Mouse (Mus musculus): ENCODE measurements around the gene Abhd15. TPM values are rescaled to one million over a fixed set of nuclear protein-coding genes. Genes with fewer than 3 reads are reported as not detected.

The Abhd15 gene
- polyA plus RNA-seq, 1 experiment from 2014 or later = 2.2 TPM

DNA sequence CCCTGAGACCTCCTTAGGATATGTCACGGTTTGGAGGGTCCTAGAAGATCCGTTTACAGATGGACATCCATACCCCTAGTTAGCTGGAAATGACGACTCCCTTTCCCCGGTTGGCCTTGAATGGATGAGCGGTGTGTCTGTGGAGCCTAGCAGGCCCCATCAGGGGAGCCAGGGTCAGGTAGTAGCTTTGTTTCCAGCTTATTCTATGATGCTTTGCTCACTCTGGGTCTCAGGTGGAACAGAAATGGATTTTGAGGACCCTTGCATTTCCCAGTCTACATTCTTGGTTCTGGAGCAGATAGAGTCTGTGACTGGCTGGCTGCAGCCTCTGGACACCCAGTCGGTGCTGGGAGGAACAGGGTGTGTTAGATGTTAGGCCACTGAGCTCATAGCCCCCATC is 20.1 kb upstream of the Abhd15 start:
- Histone ChIP-seq H3K9me3 (ENCODE audit: control insufficient read depth) (no peaks in the 10 kb centered on the region), H3K36me3 (ENCODE audit: control insufficient read depth, insufficient read depth) (peaks cover 15% of the 10 kb centered on the region), H3K4me1 (replicated peaks; ENCODE audit: control insufficient read depth, insufficient read depth, low read length) (peaks cover 18% of the 10 kb centered on the region; the same call in 1 of the 2 replicates), H3K9ac (ENCODE audit: low read depth, low read length) (peak overlapping the region; percentile 97; the same call in 1 of the 2 replicates), H3K4me3 (ENCODE audit: low read depth, low read length) (peak overlapping the region; percentile 84), H3K4me2 (replicated peaks; ENCODE audit: low read depth) (peak overlapping the region; percentile 91), H3K27me3 (replicated peaks; ENCODE audit: control insufficient read depth, insufficient read depth, low read length) (no peaks in the 10 kb centered on the region), H3K27ac (ENCODE audit: low read depth, low read length) (peak overlapping the region; percentile 84)
- 56% methylated on average over 6 of the region's 6 CpGs for WGBS
- no peak for ATAC-seq
- no peak for TF ChIP-seq CTCF (IDR thresholded peaks at IDR 0.05; ENCODE audit: low read depth)

DNA sequence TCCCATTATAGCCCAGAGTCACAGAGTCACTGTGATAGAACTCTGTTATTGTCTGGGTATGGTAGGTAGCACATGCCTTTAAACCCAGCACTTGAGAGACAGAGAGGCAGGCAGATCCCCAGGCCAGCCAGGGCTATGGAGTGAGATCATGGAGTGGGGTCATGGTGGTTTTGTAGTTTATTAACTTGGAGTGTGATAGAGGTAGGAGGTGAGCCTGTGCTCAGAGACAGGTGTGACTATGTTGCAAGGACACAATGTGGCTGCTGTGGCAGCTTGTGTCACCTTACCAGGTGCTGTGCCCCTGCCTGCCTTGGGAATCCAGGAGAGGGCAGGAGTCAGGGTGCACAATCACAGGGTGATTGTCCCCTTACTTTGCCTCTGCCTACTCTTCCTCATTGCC is 19.4 kb upstream of the Abhd15 start:
- no peaks in the 10 kb centered on the region for H3K9me3 ChIP-seq (ENCODE audit: control insufficient read depth)
- H3K4me3 ChIP-seq (ENCODE audit: low read depth, low read length) = no peak overlapping the region
- H3K4me2 ChIP-seq (replicated peaks; ENCODE audit: low read depth) = peak overlapping the region; percentile 27
- H3K27me3 ChIP-seq (replicated peaks; ENCODE audit: control insufficient read depth, insufficient read depth, low read length) = no peaks in the 10 kb centered on the region
- H3K27ac ChIP-seq (ENCODE audit: low read depth, low read length) = peak overlapping the region; percentile 84
- ATAC-seq = peak; percentile 42
- peaks cover 18% of the 10 kb centered on the region; the same call in 1 of the 2 replicates for H3K4me1 ChIP-seq (replicated peaks; ENCODE audit: control insufficient read depth, insufficient read depth, low read length)
- TF ChIP-seq CTCF (IDR thresholded peaks at IDR 0.05; ENCODE audit: low read depth) = peak; percentile 50
- peaks cover 23% of the 10 kb centered on the region for H3K36me3 ChIP-seq (ENCODE audit: control insufficient read depth, insufficient read depth)
- no peak overlapping the region for H3K9ac ChIP-seq (ENCODE audit: low read depth, low read length)

DNA sequence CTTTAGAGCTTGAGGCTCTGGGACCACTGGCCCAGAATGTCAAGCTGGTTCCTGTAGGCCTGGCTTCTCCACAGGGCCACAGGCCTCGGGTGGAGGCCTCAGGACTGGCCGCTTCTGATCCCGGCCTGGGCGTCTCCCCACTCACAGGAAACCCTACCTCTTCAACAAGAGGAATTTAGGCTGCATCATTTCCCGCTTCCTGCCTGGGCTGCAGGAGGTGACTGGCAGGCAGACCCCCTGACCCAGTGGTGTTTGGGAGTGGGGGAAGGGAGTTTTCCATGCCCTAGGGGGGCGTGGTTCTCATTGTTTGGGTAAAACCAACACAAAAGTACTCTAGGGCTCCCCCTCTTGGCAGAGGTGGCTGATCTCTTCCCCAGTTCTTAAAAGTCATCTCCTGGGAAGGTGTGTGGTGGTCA is 17.6 kb upstream of the Abhd15 start:
- H3K36me3 ChIP-seq (ENCODE audit: control insufficient read depth, insufficient read depth) = peaks cover 33% of the 10 kb centered on the region
- no peak for ATAC-seq
- peak overlapping the region; percentile 77 for H3K27ac ChIP-seq (ENCODE audit: low read depth, low read length)
- no peaks in the 10 kb centered on the region for H3K9me3 ChIP-seq (ENCODE audit: control insufficient read depth)
- no peak overlapping the region for H3K9ac ChIP-seq (ENCODE audit: low read depth, low read length)
- 56% methylated on average over 6 of the region's 6 CpGs for WGBS
- no peak overlapping the region for H3K4me3 ChIP-seq (ENCODE audit: low read depth, low read length)
- no peak overlapping the region for H3K4me2 ChIP-seq (replicated peaks; ENCODE audit: low read depth)
- H3K27me3 ChIP-seq (replicated peaks; ENCODE audit: control insufficient read depth, insufficient read depth, low read length) = no peaks in the 10 kb centered on the region
- H3K4me1 ChIP-seq (replicated peaks; ENCODE audit: control insufficient read depth, insufficient read depth, low read length) = peaks cover 14% of the 10 kb centered on the region; the same call in 1 of the 2 replicates
- peak; percentile 62 for TF ChIP-seq CTCF (IDR thresholded peaks at IDR 0.05; ENCODE audit: low read depth)

DNA sequence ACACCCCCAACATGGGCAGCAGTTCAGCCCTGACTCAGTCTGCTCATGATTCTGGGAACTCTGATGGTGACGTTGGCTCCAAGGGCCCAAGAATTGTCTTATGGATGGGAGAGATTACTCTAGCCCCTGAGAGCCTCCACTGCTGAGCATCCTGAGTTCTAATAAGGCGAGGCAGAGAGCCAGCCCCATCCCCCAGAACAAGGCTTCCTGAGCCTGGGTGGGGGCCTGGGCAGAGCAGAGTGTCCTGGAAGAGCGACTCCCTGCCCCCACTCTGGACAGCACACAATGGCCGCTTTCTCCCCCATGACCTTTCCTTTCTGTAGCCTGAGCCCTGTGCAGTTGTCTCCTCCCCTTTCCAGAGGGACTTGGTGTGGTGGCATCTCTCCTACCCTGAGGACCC is 17.1 kb upstream of the Abhd15 start:
- WGBS = 68% methylated on average over 4 of the region's 4 CpGs
- H3K4me1 ChIP-seq (replicated peaks; ENCODE audit: control insufficient read depth, insufficient read depth, low read length) = peaks cover 14% of the 10 kb centered on the region; the same call in 1 of the 2 replicates
- ATAC-seq = no peak
- peaks cover 38% of the 10 kb centered on the region for H3K36me3 ChIP-seq (ENCODE audit: control insufficient read depth, insufficient read depth)
- no peaks in the 10 kb centered on the region for H3K9me3 ChIP-seq (ENCODE audit: control insufficient read depth)
- no peak overlapping the region for H3K9ac ChIP-seq (ENCODE audit: low read depth, low read length)
- no peak overlapping the region for H3K4me3 ChIP-seq (ENCODE audit: low read depth, low read length)
- no peak for TF ChIP-seq CTCF (IDR thresholded peaks at IDR 0.05; ENCODE audit: low read depth)
- 0 out of 2 replicates have a peak overlapping the region, but pooled peaks have one; percentile 6 for H3K4me2 ChIP-seq (replicated peaks; ENCODE audit: low read depth)
- no peaks in the 10 kb centered on the region for H3K27me3 ChIP-seq (replicated peaks; ENCODE audit: control insufficient read depth, insufficient read depth, low read length)
- H3K27ac ChIP-seq (ENCODE audit: low read depth, low read length) = peak overlapping the region; percentile 30

DNA sequence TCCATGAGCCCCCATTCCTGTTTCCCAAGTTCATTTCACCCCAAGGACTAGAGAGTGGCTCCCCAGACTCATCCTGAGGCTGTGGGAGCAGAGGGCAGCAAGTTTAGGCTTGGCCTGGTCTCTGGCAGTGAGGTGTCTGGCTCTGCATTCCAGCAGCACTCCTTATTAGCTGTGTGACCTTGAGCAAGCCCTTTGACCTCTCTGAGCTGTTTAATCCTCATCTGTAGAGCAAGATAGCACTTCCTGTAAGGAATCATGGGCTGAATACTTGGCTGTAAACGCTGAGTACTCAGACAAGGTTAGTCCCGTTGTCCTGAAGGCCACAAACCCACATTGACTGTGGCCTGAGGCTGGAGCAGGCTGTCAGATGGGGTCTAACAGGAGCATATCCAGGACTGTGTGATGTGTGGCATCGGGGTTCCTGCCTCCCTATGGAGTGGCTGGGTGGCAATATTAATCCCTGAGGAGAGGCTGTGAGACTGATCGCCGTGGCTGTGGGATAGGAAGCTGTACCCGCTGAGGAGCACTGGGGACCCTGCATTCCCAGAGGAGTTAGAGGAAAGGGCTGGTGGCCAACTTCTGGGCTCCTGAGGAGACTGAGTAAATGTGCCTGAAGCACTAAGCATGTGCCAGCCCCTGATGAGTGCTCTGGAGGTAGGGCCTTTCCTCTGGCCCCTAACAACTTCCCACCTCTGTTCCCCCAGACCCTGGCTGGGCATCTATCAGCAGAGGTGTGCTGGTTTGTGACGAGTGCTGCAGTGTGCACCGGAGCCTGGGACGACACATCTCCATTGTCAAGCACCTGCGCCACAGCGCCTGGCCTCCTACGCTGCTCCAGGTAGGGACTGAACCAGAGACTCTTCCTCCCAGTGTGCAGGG is 16.4 kb upstream of the Abhd15 start:
- no peaks in the 10 kb centered on the region for H3K27me3 ChIP-seq (replicated peaks; ENCODE audit: control insufficient read depth, insufficient read depth, low read length)
- no peak overlapping the region; the same call in 1 of the 2 replicates for H3K9ac ChIP-seq (ENCODE audit: low read depth, low read length)
- peaks cover 45% of the 10 kb centered on the region for H3K36me3 ChIP-seq (ENCODE audit: control insufficient read depth, insufficient read depth)
- peaks cover 17% of the 10 kb centered on the region for H3K4me1 ChIP-seq (replicated peaks; ENCODE audit: control insufficient read depth, insufficient read depth, low read length)
- WGBS = 74% methylated on average over 12 of the region's 12 CpGs
- no peak for ATAC-seq
- no peaks in the 10 kb centered on the region for H3K9me3 ChIP-seq (ENCODE audit: control insufficient read depth)
- peak overlapping the region; percentile 30 for H3K27ac ChIP-seq (ENCODE audit: low read depth, low read length)
- H3K4me2 ChIP-seq (replicated peaks; ENCODE audit: low read depth) = 0 out of 2 replicates have a peak overlapping the region, but pooled peaks have one; percentile 6
- H3K4me3 ChIP-seq (ENCODE audit: low read depth, low read length) = no peak overlapping the region
- TF ChIP-seq CTCF (IDR thresholded peaks at IDR 0.05; ENCODE audit: low read depth) = no peak

DNA sequence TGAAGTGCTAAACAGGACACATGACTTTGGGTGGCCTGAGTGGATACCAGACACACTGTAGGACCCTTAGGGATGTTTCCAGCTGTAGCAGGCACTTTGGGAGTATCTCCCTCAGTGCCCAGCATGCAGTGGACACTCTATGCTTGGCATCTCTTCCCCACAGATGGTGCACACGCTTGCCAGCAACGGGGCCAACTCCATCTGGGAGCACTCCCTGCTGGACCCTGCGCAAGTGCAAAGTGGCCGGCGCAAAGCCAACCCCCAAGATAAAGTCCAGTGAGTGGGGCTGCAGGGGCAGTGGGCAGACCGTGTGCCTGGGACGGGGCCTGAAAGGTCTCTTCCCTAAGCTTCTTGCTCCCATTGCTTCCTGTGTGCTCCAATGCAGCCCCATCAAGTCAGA is 15.6 kb upstream of the Abhd15 start:
- H3K27me3 ChIP-seq (replicated peaks; ENCODE audit: control insufficient read depth, insufficient read depth, low read length) = no peaks in the 10 kb centered on the region
- no peak overlapping the region for H3K4me2 ChIP-seq (replicated peaks; ENCODE audit: low read depth)
- H3K36me3 ChIP-seq (ENCODE audit: control insufficient read depth, insufficient read depth) = peaks cover 53% of the 10 kb centered on the region
- no peak for ATAC-seq
- WGBS = 88% methylated on average over 7 of the region's 7 CpGs
- TF ChIP-seq CTCF (IDR thresholded peaks at IDR 0.05; ENCODE audit: low read depth) = no peak
- H3K27ac ChIP-seq (ENCODE audit: low read depth, low read length) = peak overlapping the region; percentile 15; the same call in 1 of the 2 replicates
- H3K9me3 ChIP-seq (ENCODE audit: control insufficient read depth) = no peaks in the 10 kb centered on the region
- no peak overlapping the region for H3K4me3 ChIP-seq (ENCODE audit: low read depth, low read length)
- no peak overlapping the region for H3K9ac ChIP-seq (ENCODE audit: low read depth, low read length)
- peaks cover 18% of the 10 kb centered on the region for H3K4me1 ChIP-seq (replicated peaks; ENCODE audit: control insufficient read depth, insufficient read depth, low read length)
